Mouse (Mus musculus) left cerebral cortex, adult 2 months (tissue): ENCODE measurements around the gene Cavin1. TPM values are rescaled to one million over a fixed set of nuclear protein-coding genes. Genes with fewer than 3 reads are reported as not detected.

Source experiments
- DNase-seq, 2 experiments: peaks; one replicate each; pipeline ENCODE4 v3.0.0; 2021 to 2022; ENCODE audit warnings: low spot score in 2 of 2, mixed read lengths in 1 of 2; ENCODE audit errors: extremely low spot score in 1 of 2
- H3K27ac ChIP-seq: fragments of 200-600 bp; 2 replicates; pipeline ENCODE4 v1.8.1; 2022
- H3K4me3 ChIP-seq: fragments of 200-600 bp; 2 replicates; pipeline ENCODE4 v1.8.1; 2022
- CTCF ChIP-seq: fragments of 200-600 bp; IDR thresholded peaks from 2 replicates; pipeline ENCODE4 v1.8.1; 2022; ENCODE audit warnings: antibody characterized with exemption, mild to moderate bottlenecking, moderate library complexity
- intact Hi-C: fragments of 180-260 bp; cut with DNase I; formaldehyde crosslinking; loops from one replicate; pipeline ENCODE4 v1.15.1; 2025
- total RNA-seq, 2 experiments: library from RNA; stranded (reverse); gene quantifications; 2 replicates each; pipeline ENCODE4 v1.2.3; 2021

Cavin1 gene
- total RNA-seq, 2 experiments from 2014 or later = 19.2 to 22.2 TPM

- DNase-seq = no peak
- TF ChIP-seq CTCF = no peak
- no peak overlapping the region for H3K4me3 ChIP-seq
- no peak overlapping the region for H3K27ac ChIP-seq
- intact Hi-C loops = no loop called here
Observed at GRCm38 (mm10) chr11:100996501-100996900, 25.8 kb upstream of the Cavin1 start.

- intact Hi-C loops = no loop called here
- Histone ChIP-seq H3K4me3 (no peak overlapping the region), H3K27ac (no peak overlapping the region)
- DNase-seq = no peak
- no peak for TF ChIP-seq CTCF
Observed at GRCm38 (mm10) chr11:100994655-100995054, 24.0 kb upstream of the Cavin1 start.

- no peak for DNase-seq
- intact Hi-C loops = no loop called here
- no peak for TF ChIP-seq CTCF
Observed at GRCm38 (mm10) chr11:100994233-100994632, 23.5 kb upstream of the Cavin1 start.

GRCm38 (mm10) chr11:100993437-100993836, 22.8 kb upstream of the Cavin1 start:
- H3K4me3 ChIP-seq = no peak overlapping the region
- intact Hi-C loops = no loop called here
- no peak for DNase-seq
- no peak overlapping the region for H3K27ac ChIP-seq
- TF ChIP-seq CTCF = no peak

More at GRCm38 (mm10) chr11:100994233-100994632, 23.5 kb upstream of the Cavin1 start:
- H3K27ac ChIP-seq = no peak overlapping the region
- no peak overlapping the region for H3K4me3 ChIP-seq

- TF ChIP-seq CTCF = no peak
- intact Hi-C loops = no loop called here
- DNase-seq = no peak
- no peak overlapping the region for H3K27ac ChIP-seq
- no peak overlapping the region for H3K4me3 ChIP-seq
Observed at GRCm38 (mm10) chr11:100991027-100991534, 20.4 kb upstream of the Cavin1 start.

GRCm38 (mm10) chr11:100989666-100990065, 19.0 kb upstream of the Cavin1 start:
- H3K27ac ChIP-seq = no peak overlapping the region
- no peak for DNase-seq
- intact Hi-C loops = no loop called here
- no peak overlapping the region for H3K4me3 ChIP-seq
- TF ChIP-seq CTCF = no peak

GRCm38 (mm10) chr11:100988674-100989073, 18.0 kb upstream of the Cavin1 start:
- DNase-seq = no peak
- intact Hi-C loops = no loop called here
- Histone ChIP-seq H3K27ac (no peak overlapping the region), H3K4me3 (no peak overlapping the region)
- no peak for TF ChIP-seq CTCF

- Histone ChIP-seq H3K4me3 (no peak overlapping the region), H3K27ac (no peak overlapping the region)
- intact Hi-C loops = no loop called here
- no peak for DNase-seq
- peak; percentile 14 for TF ChIP-seq CTCF
Observed at GRCm38 (mm10) chr11:100985607-100986006, 14.9 kb upstream of the Cavin1 start.

- Histone ChIP-seq H3K4me3 (no peak overlapping the region), H3K27ac (no peak overlapping the region)
- TF ChIP-seq CTCF = no peak
- no peak for DNase-seq
- intact Hi-C loops = loop anchor here (1.0 to 5.0 kb wide), 4 partner anchors 27 to 199 kb away; no protein-coding TSS in a partner anchor
Observed at GRCm38 (mm10) chr11:100983778-100984131, 13.1 kb upstream of the Cavin1 start.

- intact Hi-C loops = loop anchor here (1.0 to 5.0 kb wide), 4 partner anchors 28 to 199 kb away; no protein-coding TSS in a partner anchor
- DNase-seq = peak; percentile 64 to 79
- Histone ChIP-seq H3K27ac (no peak overlapping the region), H3K4me3 (peak overlapping the region; percentile 37)
- peak; percentile 83 for TF ChIP-seq CTCF
Observed at GRCm38 (mm10) chr11:100983125-100983777, 12.6 kb upstream of the Cavin1 start.

GRCm38 (mm10) chr11:100982087-100982486, 11.4 kb upstream of the Cavin1 start:
- Histone ChIP-seq H3K4me3 (no peak overlapping the region), H3K27ac (no peak overlapping the region)
- DNase-seq = no peak
- TF ChIP-seq CTCF = no peak
- intact Hi-C loops = loop anchor here (2.0 to 5.0 kb wide), 2 partner anchors 29 to 200 kb away; no protein-coding TSS in a partner anchor

- Histone ChIP-seq H3K4me3 (no peak overlapping the region), H3K27ac (no peak overlapping the region)
- DNase-seq = no peak
- no peak for TF ChIP-seq CTCF
- intact Hi-C loops = loop anchor here (5.0 kb wide), 1 partner anchor 201 kb away; no protein-coding TSS in a partner anchor
Observed at GRCm38 (mm10) chr11:100981236-100981635, 10.5 kb upstream of the Cavin1 start.

GRCm38 (mm10) chr11:100980438-100980837, 9.8 kb upstream of the Cavin1 start:
- TF ChIP-seq CTCF = no peak
- Histone ChIP-seq H3K4me3 (no peak overlapping the region), H3K27ac (no peak overlapping the region)
- no peak for DNase-seq
- intact Hi-C loops = loop anchor here (5.0 kb wide), 1 partner anchor 202 kb away; no protein-coding TSS in a partner anchor
